Mouse (Mus musculus) macrophage (primary cell): ENCODE results near the gene Bbof1. TPM values are rescaled to one million over a fixed set of nuclear protein-coding genes. Genes with fewer than 3 reads are reported as not detected.

Experiments used
- H3K27ac ChIP-seq: fragments of 350-480 bp; formaldehyde crosslinking; 2 replicates; pipeline ENCODE4 v1.9.0; 2021
- H3K36me3 ChIP-seq: fragments of 350-480 bp; formaldehyde crosslinking; 2 replicates; pipeline ENCODE4 v1.9.0; 2021; ENCODE audit errors: inconsistent target
- H3K4me3 ChIP-seq: fragments of 350-480 bp; formaldehyde crosslinking; 2 replicates; pipeline ENCODE4 v1.9.0; 2021; ENCODE audit errors: inconsistent target
- H3K79me2 ChIP-seq: fragments of 350-480 bp; formaldehyde crosslinking; 2 replicates; pipeline ENCODE4 v1.9.0; 2021; ENCODE audit errors: inconsistent target
- WGBS: methylation state at CpG from one replicate; pipeline ENCODE4 v1.1.7; 2026; ENCODE audit warnings: inconsistent platforms; ENCODE audit not compliant: missing documents; 5-methylcytosine and 5-hydroxymethylcytosine counted together
- polyA plus RNA-seq: library from polyadenylated mRNA; stranded (reverse); fragments of 250-400 nt; gene quantifications from 3 replicates; pipeline ENCODE4 v1.2.4, GENCODE M21; 2018; ENCODE audit warnings: inconsistent platforms

Gene Bbof1
- polyA plus RNA-seq, 1 experiment from 2014 or later: 0.17 TPM

GRCm38 (mm10) chr12:84461416-84461815 is 52.5 kb downstream of the Bbof1 start:
- Histone ChIP-seq H3K79me2 (no peaks in the 10 kb centered on the region; the same call in 1 of the 2 replicates), H3K4me3 (no peak overlapping the region), H3K27ac (no peak overlapping the region), H3K36me3 (peaks cover 67% of the 10 kb centered on the region)
- WGBS: 83% methylated on average over 5 of the region's 5 CpGs

GRCm38 (mm10) chr12:84462856-84463255 is 54.0 kb downstream of the Bbof1 start:
- no peak overlapping the region for H3K4me3 ChIP-seq
- H3K79me2 ChIP-seq: no peaks in the 10 kb centered on the region
- peaks cover 68% of the 10 kb centered on the region for H3K36me3 ChIP-seq
- no peak overlapping the region for H3K27ac ChIP-seq
- 84% methylated on average over 3 of the region's 3 CpGs for WGBS

GRCm38 (mm10) chr12:84468701-84469100 is 59.8 kb downstream of the Bbof1 start:
- peaks cover 42% of the 10 kb centered on the region for H3K36me3 ChIP-seq
- no peak overlapping the region for H3K4me3 ChIP-seq
- 11% methylated on average over 1 of the region's 1 CpGs for WGBS
- H3K79me2 ChIP-seq: no peaks in the 10 kb centered on the region
- no peak overlapping the region for H3K27ac ChIP-seq

GRCm38 (mm10) chr12:84478937-84479336 is 70.1 kb downstream of the Bbof1 start:
- 93% methylated on average over 7 of the region's 7 CpGs for WGBS
- no peaks in the 10 kb centered on the region for H3K36me3 ChIP-seq

GRCm38 (mm10) chr12:84481251-84481650 is 72.4 kb downstream of the Bbof1 start:
- H3K4me3 ChIP-seq: no peak overlapping the region
- no peaks in the 10 kb centered on the region for H3K36me3 ChIP-seq
- 100% methylated on average over 2 of the region's 2 CpGs for WGBS
- no peak overlapping the region for H3K27ac ChIP-seq
- no peaks in the 10 kb centered on the region for H3K79me2 ChIP-seq

More at GRCm38 (mm10) chr12:84478937-84479336, 70.1 kb downstream of the Bbof1 start:
- no peaks in the 10 kb centered on the region for H3K79me2 ChIP-seq
- no peak overlapping the region for H3K4me3 ChIP-seq
- no peak overlapping the region for H3K27ac ChIP-seq

- H3K36me3 ChIP-seq: no peaks in the 10 kb centered on the region
- H3K79me2 ChIP-seq: no peaks in the 10 kb centered on the region
- no peak overlapping the region for H3K4me3 ChIP-seq
- WGBS: 94% methylated on average over 14 of the region's 14 CpGs
- H3K27ac ChIP-seq: no peak overlapping the region
Measured at GRCm38 (mm10) chr12:84482778-84483585, 74.1 kb downstream of the Bbof1 start.

- Histone ChIP-seq H3K27ac (no peak overlapping the region), H3K36me3 (no peaks in the 10 kb centered on the region), H3K79me2 (no peaks in the 10 kb centered on the region), H3K4me3 (no peak overlapping the region)
- WGBS: 89% methylated on average over 8 of the region's 8 CpGs
Measured at GRCm38 (mm10) chr12:84487324-84488056, 78.6 kb downstream of the Bbof1 start.

Other genes with a start within 250 kb of the Bbof1 start
- gene Elmsan1, start 190.2 kb upstream of the Bbof1 start, polyA plus RNA-seq: 11.0 to 13.7 TPM (median 13.5 TPM) in 3 replicates
- gene Ptgr2, start 123.8 kb upstream of the Bbof1 start, polyA plus RNA-seq: 38.2 to 43.3 TPM (median 40.5 TPM) in 3 replicates
- gene Zfp410, start 92.2 kb upstream of the Bbof1 start, polyA plus RNA-seq: 13.2 to 17.7 TPM (median 17.0 TPM) in 3 replicates
- 3.2 to 10.7 TPM (median 7.0 TPM) in 3 replicates for gene Coq6, start 47.4 kb upstream of the Bbof1 start, polyA plus RNA-seq
- gene Fam161b, start 47.2 kb upstream of the Bbof1 start, polyA plus RNA-seq: 0.44 to 0.59 TPM (median 0.54 TPM) in 3 replicates
- 5.9 to 7.3 TPM (median 5.9 TPM) in 3 replicates for gene Entpd5, start within 50 bp of the Bbof1 start, polyA plus RNA-seq
- 12.8 to 14.4 TPM (median 13.1 TPM) in 3 replicates for gene Rnf113a2, start 8.1 kb downstream of the Bbof1 start, polyA plus RNA-seq
- gene Aldh6a1, start 41.9 kb downstream of the Bbof1 start, polyA plus RNA-seq: 10.7 to 14.2 TPM (median 13.8 TPM) in 3 replicates
- gene Lin52, start 42.4 kb downstream of the Bbof1 start, polyA plus RNA-seq: 5.6 to 8.0 TPM (median 5.9 TPM) in 3 replicates
- not detected in 3 replicates for gene Vsx2, start 160.7 kb downstream of the Bbof1 start, polyA plus RNA-seq
- 5.1 to 7.7 TPM (median 7.7 TPM) in 3 replicates for gene Abcd4, start 208.3 kb downstream of the Bbof1 start, polyA plus RNA-seq
- not detected in 3 replicates for gene Vrtn, start 231.9 kb downstream of the Bbof1 start, polyA plus RNA-seq